In the genomic region with DNA sequence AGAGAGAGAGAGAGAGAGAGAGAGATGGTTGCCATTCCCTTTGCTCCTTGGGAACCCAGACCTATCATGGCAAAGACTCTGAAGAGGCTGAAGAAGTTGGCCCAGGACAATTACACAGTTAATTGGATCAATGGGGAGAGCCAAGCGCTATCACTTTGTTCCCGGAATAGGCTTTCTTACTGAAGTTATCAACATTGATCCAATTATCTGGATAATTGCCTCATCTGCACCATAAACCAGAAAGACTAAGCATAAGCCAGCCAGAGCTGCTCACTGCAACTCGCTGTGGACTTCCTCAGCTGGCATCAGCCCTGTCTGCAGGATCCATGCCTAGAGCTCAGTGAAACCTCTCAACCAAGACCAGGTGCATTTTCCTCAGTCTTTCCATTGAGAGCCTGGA, we compare ENCODE assay signal across 32 mouse cellular contexts. TPM values are rescaled to one million over a fixed set of nuclear protein-coding genes. Genes with fewer than 3 reads are reported as not detected.
"Had no signal": no experiment of that assay in that cellular context is flagged by ENCODE, and none has a peak within 500 bp of the region (broad histone marks: within the 10 kb centered on the region; RNA-seq: fewer than 3 reads in every experiment).

No protein-coding gene starts in this region.

- DNase-seq: gastrocnemius, postnatal 14 days; gastrocnemius, postnatal 36 days; heart, adult 18-20 months; heart, postnatal 14 days; heart, postnatal 36 days; kidney, adult 11 months; kidney, adult 2 months; kidney, adult 9 months; kidney, postnatal 14 days; kidney, postnatal 36 days; layer of hippocampus, adult 9-11 months; layer of hippocampus, postnatal 36 days; left cerebral cortex, postnatal 4 days had no signal

- ATAC-seq: hindbrain, embryonic 16.5 days; intestine, embryonic 16.5 days; liver, embryonic 12.5 days had no signal

- H3K4me3 ChIP-seq: heart, embryonic 10.5 days; heart, embryonic 12.5 days; hindbrain, embryonic 12.5 days; kidney, embryonic 15.5 days; limb, embryonic 13.5 days; limb, embryonic 15.5 days; liver, embryonic 12.5 days had no signal

- H3K4me2 ChIP-seq: heart, embryonic 12.5 days; hindbrain, embryonic 12.5 days; hindbrain, embryonic 14.5 days; kidney, embryonic 15.5 days; limb, embryonic 13.5 days; limb, embryonic 15.5 days; liver, embryonic 12.5 days had no signal

- H3K27me3 ChIP-seq: hindbrain, embryonic 12.5 days; kidney, embryonic 15.5 days; limb, embryonic 13.5 days; limb, embryonic 15.5 days; liver, embryonic 12.5 days had no signal

- H3K4me1 ChIP-seq: heart, embryonic 10.5 days; heart, embryonic 12.5 days; hindbrain, embryonic 12.5 days; kidney, embryonic 15.5 days; limb, embryonic 13.5 days; limb, embryonic 15.5 days; liver, embryonic 12.5 days had no signal

- H3K9ac ChIP-seq: heart, embryonic 12.5 days; hindbrain, embryonic 12.5 days; hindbrain, embryonic 14.5 days; kidney, embryonic 15.5 days; limb, embryonic 13.5 days; limb, embryonic 15.5 days; liver, embryonic 12.5 days had no signal

- H3K9me3 ChIP-seq: heart, embryonic 10.5 days; heart, embryonic 12.5 days; hindbrain, embryonic 12.5 days; kidney, embryonic 15.5 days; limb, embryonic 13.5 days; limb, embryonic 15.5 days; liver, embryonic 12.5 days had no signal

- H3K36me3 ChIP-seq: heart, embryonic 10.5 days; heart, embryonic 12.5 days; hindbrain, embryonic 12.5 days; kidney, embryonic 15.5 days; limb, embryonic 13.5 days; limb, embryonic 15.5 days; liver, embryonic 12.5 days had no signal

- H3K27ac ChIP-seq: heart, embryonic 10.5 days; hindbrain, embryonic 12.5 days; hindbrain, embryonic 14.5 days; kidney, embryonic 15.5 days; kidney, postnatal 0 days; limb, embryonic 13.5 days; limb, embryonic 15.5 days; liver, embryonic 12.5 days had no signal

RNA-seq across cellular contexts. Expression of gene C8b, which starts 9.5 kb away (rescaled TPM):
- total RNA-seq: gastrocnemius, adult 8-10 months; gastrocnemius, postnatal 14 days; gastrocnemius, postnatal 36 days; heart, adult 18-20 months; heart, adult 8-10 months; heart, postnatal 14 days; heart, postnatal 36 days; hematopoietic stem cell, adult 5-6 weeks; layer of hippocampus, adult 18-20 months; layer of hippocampus, postnatal 36 days had no signal
- polyA plus RNA-seq: gonadal fat pad, adult 2 months; heart, embryonic 12.5 days; heart, embryonic 14.5 days; hindbrain, embryonic 12.5 days; hindbrain, embryonic 16.5 days; intestine, embryonic 14.5 days; kidney, adult 2 months; kidney, postnatal 0 days; limb, embryonic 11.5 days; limb, embryonic 13.5 days; limb, embryonic 15.5 days had no signal
